Mouse (Mus musculus) kidney, adult 2 months (tissue): Measurements from ENCODE around the gene Prg4.

ENCODE experiments used
- CTCF ChIP-seq: fragments of 200-500 bp; conservative IDR thresholded peaks from 2 replicates; pipeline ENCODE4 v1.5.1; 2011; ENCODE audit warnings: low read depth, mild to moderate bottlenecking, control low read depth, low read length, moderate library complexity, mixed read lengths; ENCODE audit not compliant: insufficient read depth, insufficient read length
- POLR2A ChIP-seq: fragments of 200-500 bp; IDR thresholded peaks from one replicate; pipeline ENCODE4 v1.6.1; 2011; ENCODE audit warnings: low read depth, low read length, control low read depth

DNA sequence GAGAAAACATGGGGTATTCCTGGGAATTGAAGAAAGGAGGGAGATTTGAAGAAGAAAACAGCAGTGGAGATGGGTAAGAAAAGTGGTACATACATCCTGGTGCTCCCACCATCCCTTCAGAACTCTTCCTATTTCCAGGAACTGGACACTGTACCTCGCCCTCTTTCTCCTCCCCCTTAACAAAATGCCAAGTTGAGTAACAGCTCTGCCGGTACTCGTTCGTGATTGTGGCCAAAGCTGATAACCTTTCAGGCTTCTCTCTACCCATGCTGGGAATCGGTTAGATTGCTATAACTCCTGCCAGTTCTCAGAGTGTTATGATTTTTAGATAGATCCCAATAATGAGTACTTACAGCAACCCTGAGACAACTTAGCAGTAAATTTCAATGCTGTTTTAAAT is 7.0 kb downstream of the Prg4 start:
- no peak for TF ChIP-seq POLR2A
- TF ChIP-seq CTCF, result no peak
